Mouse (Mus musculus): ENCODE measurements at regions not wholly inside any gene's neighbourhood (a gene's known extent, or its start where the extent isn't known, plus 50 kb on each side); places are given as distances from the start of the nearest gene placed in this dataset.

DNA sequence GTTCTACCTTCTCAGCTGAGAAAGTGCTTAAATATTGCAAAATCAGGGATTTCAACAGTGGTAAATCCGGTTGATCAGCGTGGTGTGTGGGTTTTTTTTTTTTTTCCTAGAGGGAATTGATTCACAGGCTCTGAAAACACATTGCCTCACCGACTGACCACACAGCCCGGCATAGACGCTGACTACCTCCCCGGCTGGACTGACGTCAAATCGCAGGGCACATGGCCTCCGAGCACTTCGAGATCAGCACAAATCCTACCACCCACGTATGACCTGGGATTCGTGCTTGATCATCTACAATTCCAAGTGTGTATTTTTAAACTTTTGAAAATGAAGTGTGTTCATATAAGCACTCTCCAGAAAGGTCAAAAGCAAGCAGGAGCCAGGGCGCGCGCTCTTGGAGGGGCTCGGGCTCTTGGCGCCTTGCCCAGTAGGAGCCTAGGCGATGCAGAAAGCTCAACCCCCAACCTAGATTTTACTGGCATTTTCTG, 300.7 kb upstream of the Ppargc1a start:
- no peak for TF ChIP-seq CTCF (IDR thresholded peaks at IDR 0.05; ENCODE audit: control insufficient read depth, insufficient read depth, insufficient replicate concordance, low read depth, low read length)
- TF ChIP-seq POLR2A (IDR thresholded peaks at IDR 0.05; ENCODE audit: control insufficient read depth, low read depth, low read length) = no peak
